Mouse (Mus musculus): ENCODE results near the gene Aicda. TPM values are rescaled to one million over a fixed set of nuclear protein-coding genes. Genes with fewer than 3 reads are reported as not detected.
"Not testable (repeated sequence)": the region's sequence is repeated elsewhere in the genome, so short reads cannot be mapped to it uniquely, and the experiment has no call there.

Gene Aicda
- polyA plus RNA-seq, 1 experiment from 2014 or later, result not detected

DNA sequence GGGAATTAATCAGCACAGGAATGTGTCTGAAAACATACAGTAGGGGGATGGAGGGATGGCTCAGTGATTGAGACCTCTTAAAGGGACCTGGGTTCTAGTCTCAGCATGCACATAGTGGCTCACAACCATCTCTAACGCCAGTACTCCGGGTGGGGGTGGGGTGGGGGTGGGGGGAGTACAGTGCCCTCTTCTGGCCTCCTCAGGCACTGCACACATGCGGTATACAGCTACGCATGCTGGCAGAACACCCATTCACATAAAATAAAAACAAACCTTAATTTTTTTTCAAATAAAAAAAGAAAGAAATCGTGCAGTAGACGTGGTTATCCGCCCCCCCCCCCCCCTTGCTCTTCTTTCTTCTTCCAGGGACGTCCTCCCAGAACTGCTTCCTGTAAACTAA, 30.3 kb upstream of the Aicda start:
- ATAC-seq (ENCODE audit: low FRiP score, low TSS enrichment), result no peak
- no peak overlapping the region for H3K4me3 ChIP-seq (ENCODE audit: low read length)
- H3K36me3 ChIP-seq (ENCODE audit: insufficient read depth, low read length), result no peaks in the 10 kb centered on the region
- H3K4me1 ChIP-seq (ENCODE audit: insufficient read depth, low read length), result no peaks in the 10 kb centered on the region
- H3K27ac ChIP-seq (ENCODE audit: low read length), result no peak overlapping the region
- no peak overlapping the region for H3K4me2 ChIP-seq (replicated peaks; ENCODE audit: low read depth, low read length)
- 86% methylated on average over 8 of the region's 8 CpGs for WGBS
- no peak overlapping the region for H3K9ac ChIP-seq (replicated peaks; ENCODE audit: low read length)
- no peaks in the 10 kb centered on the region for H3K27me3 ChIP-seq (ENCODE audit: insufficient read depth, low read length)
- no peaks in the 10 kb centered on the region for H3K9me3 ChIP-seq (ENCODE audit: low read length)

DNA sequence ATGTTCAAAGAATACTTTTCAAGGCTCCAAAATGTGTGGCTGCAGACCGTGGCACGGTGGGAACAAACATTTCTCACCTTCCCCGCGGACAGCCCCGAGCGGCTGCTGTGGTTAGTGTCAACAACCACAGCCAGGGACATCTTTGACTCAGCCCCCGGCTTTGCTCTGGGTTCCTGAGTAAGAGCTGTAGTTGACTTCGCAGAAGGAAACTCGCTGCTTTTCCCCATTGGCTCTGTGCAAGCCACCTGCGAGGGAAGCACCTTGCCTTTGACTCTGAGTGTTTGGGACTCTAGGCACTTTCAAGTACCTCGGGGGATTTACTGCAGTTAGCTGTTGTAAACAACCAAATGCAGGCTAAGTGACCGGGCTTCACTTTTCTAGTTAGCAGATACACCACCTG, 26.0 kb upstream of the Aicda start:
- H3K27me3 ChIP-seq (ENCODE audit: insufficient read depth, low read length), result no peaks in the 10 kb centered on the region
- no peak overlapping the region for H3K27ac ChIP-seq (ENCODE audit: low read length)
- H3K4me2 ChIP-seq (replicated peaks; ENCODE audit: low read depth, low read length), result no peak overlapping the region
- H3K36me3 ChIP-seq (ENCODE audit: insufficient read depth, low read length), result no peaks in the 10 kb centered on the region
- no peak for ATAC-seq (ENCODE audit: low FRiP score, low TSS enrichment)
- no peaks in the 10 kb centered on the region for H3K9me3 ChIP-seq (ENCODE audit: low read length)
- H3K4me3 ChIP-seq (ENCODE audit: low read length), result no peak overlapping the region
- no peak overlapping the region for H3K9ac ChIP-seq (replicated peaks; ENCODE audit: low read length)
- H3K4me1 ChIP-seq (ENCODE audit: insufficient read depth, low read length), result no peaks in the 10 kb centered on the region
- WGBS, result 32% methylated on average over 12 of the region's 12 CpGs

DNA sequence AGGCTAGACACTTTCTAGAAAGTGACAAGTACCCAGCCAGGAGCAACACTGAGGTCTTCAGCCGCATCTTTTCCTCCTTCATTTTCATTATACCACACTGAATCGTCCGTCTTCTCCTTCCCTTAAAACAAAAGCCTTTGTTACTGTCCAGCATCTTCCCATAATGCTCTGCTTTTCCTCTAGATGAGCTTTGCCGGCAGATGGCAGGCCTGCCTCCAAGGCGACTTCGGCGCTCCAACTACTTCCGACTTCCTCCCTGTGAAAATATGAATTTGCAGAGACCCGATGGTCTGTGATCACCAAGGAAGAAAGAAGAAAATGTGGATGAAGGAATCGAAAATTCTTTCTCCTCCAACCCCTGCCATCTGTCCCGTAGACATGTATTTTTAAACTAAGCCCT, 25.5 kb upstream of the Aicda start:
- H3K36me3 ChIP-seq (ENCODE audit: insufficient read depth, low read length), result no peaks in the 10 kb centered on the region
- 81% methylated on average over 11 of the region's 11 CpGs for WGBS
- no peak for ATAC-seq (ENCODE audit: low FRiP score, low TSS enrichment)

DNA sequence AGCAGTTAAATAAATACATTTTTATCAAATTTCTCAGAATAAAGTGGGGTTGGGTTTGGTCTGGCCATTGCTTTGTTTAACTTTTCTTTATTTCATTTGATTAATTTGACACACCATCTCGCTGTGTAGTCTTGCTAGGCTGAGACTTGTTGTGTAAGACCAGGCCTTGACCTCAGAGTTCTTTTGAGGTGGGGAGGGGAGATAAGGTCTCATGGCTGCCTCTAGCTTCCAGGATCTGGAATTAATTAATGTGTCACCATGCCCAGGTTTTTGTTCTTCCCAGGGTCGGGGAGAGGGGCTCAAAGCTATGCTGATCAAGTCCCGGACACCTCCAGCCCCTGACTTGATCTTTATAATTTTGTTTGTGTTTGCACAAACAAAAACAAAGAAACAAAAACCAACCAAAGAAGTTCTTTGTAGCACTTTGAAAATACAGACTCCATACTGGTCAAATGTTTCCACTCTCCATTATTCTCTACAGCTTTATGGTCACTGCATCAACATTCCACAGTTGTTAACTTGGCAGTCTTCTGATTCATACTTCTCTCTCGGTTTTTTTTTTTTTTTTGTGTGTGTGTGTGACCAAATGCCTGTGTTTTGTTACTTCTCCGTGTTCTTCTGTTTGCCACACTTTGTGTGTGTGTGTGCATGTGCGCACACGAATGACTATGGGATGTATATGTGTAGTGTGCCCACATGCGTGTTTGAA, 22.0 kb upstream of the Aicda start:
- H3K4me2 ChIP-seq (replicated peaks; ENCODE audit: low read depth, low read length), result no peak overlapping the region
- H3K27me3 ChIP-seq (ENCODE audit: insufficient read depth, low read length), result no peaks in the 10 kb centered on the region
- no peaks in the 10 kb centered on the region for H3K9me3 ChIP-seq (ENCODE audit: low read length)
- 0 out of 2 replicates have a peak overlapping the region, but pooled peaks have one; percentile 31 for H3K27ac ChIP-seq (ENCODE audit: low read length)
- ATAC-seq (ENCODE audit: low FRiP score, low TSS enrichment), result peak; percentile 59; the same call in 1 of the 2 replicates
- H3K36me3 ChIP-seq (ENCODE audit: insufficient read depth, low read length), result no peaks in the 10 kb centered on the region
- 64% methylated on average over 8 of the region's 8 CpGs for WGBS
- no peak overlapping the region for H3K4me3 ChIP-seq (ENCODE audit: low read length)
- H3K9ac ChIP-seq (replicated peaks; ENCODE audit: low read length), result no peak overlapping the region
- H3K4me1 ChIP-seq (ENCODE audit: insufficient read depth, low read length), result 0 out of 2 replicates have a peak, but pooled peaks cover 4% of the 10 kb centered on the region

More for the DNA sequence above, 25.5 kb upstream of the Aicda start:
- Histone ChIP-seq H3K4me2 (replicated peaks; ENCODE audit: low read depth, low read length) (no peak overlapping the region), H3K27ac (ENCODE audit: low read length) (no peak overlapping the region), H3K4me1 (ENCODE audit: insufficient read depth, low read length) (0 out of 2 replicates have a peak, but pooled peaks cover 3% of the 10 kb centered on the region), H3K9ac (replicated peaks; ENCODE audit: low read length) (no peak overlapping the region), H3K4me3 (ENCODE audit: low read length) (no peak overlapping the region), H3K27me3 (ENCODE audit: insufficient read depth, low read length) (no peaks in the 10 kb centered on the region), H3K9me3 (ENCODE audit: low read length) (no peaks in the 10 kb centered on the region)

DNA sequence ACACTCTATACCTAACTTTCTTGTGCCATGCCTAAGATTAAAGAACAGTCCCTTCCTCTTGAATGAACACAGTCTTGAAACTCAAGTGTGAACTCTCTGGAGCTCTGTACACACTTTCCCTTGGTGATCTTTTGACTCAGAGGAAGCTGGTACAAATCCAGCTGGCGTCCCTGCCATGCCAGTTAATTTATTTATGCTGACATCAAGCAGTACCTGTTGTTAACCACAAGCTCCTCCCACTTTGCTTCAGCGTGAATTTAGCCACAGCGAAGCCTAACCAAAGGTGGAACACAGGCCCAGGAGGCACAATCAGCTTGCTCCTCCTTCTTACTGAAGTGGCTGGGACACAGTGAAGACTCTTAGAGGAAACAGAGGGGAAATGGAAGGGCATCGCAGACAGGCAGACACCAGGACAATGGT, 20.7 kb upstream of the Aicda start:
- H3K4me1 ChIP-seq (ENCODE audit: insufficient read depth, low read length), result 0 out of 2 replicates have a peak, but pooled peaks cover 4% of the 10 kb centered on the region
- H3K27me3 ChIP-seq (ENCODE audit: insufficient read depth, low read length), result no peaks in the 10 kb centered on the region
- no peaks in the 10 kb centered on the region for H3K9me3 ChIP-seq (ENCODE audit: low read length)
- WGBS, result 14% methylated on average over 4 of the region's 4 CpGs
- H3K36me3 ChIP-seq (ENCODE audit: insufficient read depth, low read length), result no peaks in the 10 kb centered on the region
- H3K4me3 ChIP-seq (ENCODE audit: low read length), result peak overlapping the region; percentile 1; the same call in 1 of the 2 replicates
- H3K4me2 ChIP-seq (replicated peaks; ENCODE audit: low read depth, low read length), result peak overlapping the region; percentile 36
- no peak overlapping the region; the same call in 1 of the 2 replicates for H3K27ac ChIP-seq (ENCODE audit: low read length)
- peak overlapping the region; percentile 41; the same call in 1 of the 2 replicates for H3K9ac ChIP-seq (replicated peaks; ENCODE audit: low read length)
- peak; percentile 69 for ATAC-seq (ENCODE audit: low FRiP score, low TSS enrichment)

- WGBS, result 21% methylated on average over 3 of the region's 3 CpGs
- Histone ChIP-seq H3K4me1 (ENCODE audit: insufficient read depth, low read length) (0 out of 2 replicates have a peak, but pooled peaks cover 4% of the 10 kb centered on the region), H3K27ac (ENCODE audit: low read length) (no peak overlapping the region), H3K4me3 (ENCODE audit: low read length) (no peak overlapping the region), H3K36me3 (ENCODE audit: insufficient read depth, low read length) (no peaks in the 10 kb centered on the region), H3K4me2 (replicated peaks; ENCODE audit: low read depth, low read length) (no peak overlapping the region), H3K9ac (replicated peaks; ENCODE audit: low read length) (no peak overlapping the region), H3K27me3 (ENCODE audit: insufficient read depth, low read length) (no peaks in the 10 kb centered on the region), H3K9me3 (ENCODE audit: low read length) (0 out of 2 replicates have a peak, but pooled peaks cover 3% of the 10 kb centered on the region)
- ATAC-seq (ENCODE audit: low FRiP score, low TSS enrichment), result no peak
These were observed 19.6 kb upstream of the Aicda start for GRCm38 (mm10) chr6:122534032-122534431.

DNA sequence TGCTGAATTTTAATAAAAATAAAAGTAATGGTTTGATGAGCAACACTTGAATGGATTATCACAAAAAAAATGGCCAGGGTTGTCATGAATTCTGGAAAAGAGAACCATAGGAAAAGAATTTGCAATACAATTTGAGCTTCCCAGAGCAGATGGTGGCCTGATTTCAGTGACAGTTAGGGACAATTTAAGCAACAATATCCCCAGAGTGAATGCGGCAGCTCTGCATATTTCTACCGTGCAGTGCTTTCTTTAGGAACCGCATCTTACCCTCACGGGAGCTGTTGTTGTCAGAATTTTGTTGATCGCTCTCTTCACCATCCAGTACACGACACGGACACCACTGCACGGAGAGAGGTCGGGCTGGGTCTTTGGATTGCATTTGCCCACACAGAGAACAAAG, 14.0 kb upstream of the Aicda start:
- Histone ChIP-seq H3K27me3 (ENCODE audit: insufficient read depth, low read length) (no peaks in the 10 kb centered on the region), H3K9ac (replicated peaks; ENCODE audit: low read length) (no peak overlapping the region), H3K36me3 (ENCODE audit: insufficient read depth, low read length) (no peaks in the 10 kb centered on the region), H3K27ac (ENCODE audit: low read length) (no peak overlapping the region), H3K4me3 (ENCODE audit: low read length) (no peak overlapping the region), H3K4me2 (replicated peaks; ENCODE audit: low read depth, low read length) (no peak overlapping the region), H3K9me3 (ENCODE audit: low read length) (0 out of 2 replicates have a peak, but pooled peaks cover 3% of the 10 kb centered on the region), H3K4me1 (ENCODE audit: insufficient read depth, low read length) (no peaks in the 10 kb centered on the region)
- 84% methylated on average over 9 of the region's 9 CpGs for WGBS
- no peak for ATAC-seq (ENCODE audit: low FRiP score, low TSS enrichment)

- H3K9ac ChIP-seq (replicated peaks; ENCODE audit: low read length); ATAC-seq (ENCODE audit: low FRiP score, low TSS enrichment); H3K9me3 ChIP-seq (ENCODE audit: low read length); H3K27me3 ChIP-seq (ENCODE audit: insufficient read depth, low read length); H3K27ac ChIP-seq (ENCODE audit: low read length); H3K4me3 ChIP-seq (ENCODE audit: low read length); H3K4me2 ChIP-seq (replicated peaks; ENCODE audit: low read depth, low read length); H3K4me1 ChIP-seq (ENCODE audit: insufficient read depth, low read length); H3K36me3 ChIP-seq (ENCODE audit: insufficient read depth, low read length): not testable (repeated sequence)
- 78% methylated on average over 5 of the region's 5 CpGs for WGBS
These were observed 11.1 kb upstream of the Aicda start for GRCm38 (mm10) chr6:122542459-122542858.

DNA sequence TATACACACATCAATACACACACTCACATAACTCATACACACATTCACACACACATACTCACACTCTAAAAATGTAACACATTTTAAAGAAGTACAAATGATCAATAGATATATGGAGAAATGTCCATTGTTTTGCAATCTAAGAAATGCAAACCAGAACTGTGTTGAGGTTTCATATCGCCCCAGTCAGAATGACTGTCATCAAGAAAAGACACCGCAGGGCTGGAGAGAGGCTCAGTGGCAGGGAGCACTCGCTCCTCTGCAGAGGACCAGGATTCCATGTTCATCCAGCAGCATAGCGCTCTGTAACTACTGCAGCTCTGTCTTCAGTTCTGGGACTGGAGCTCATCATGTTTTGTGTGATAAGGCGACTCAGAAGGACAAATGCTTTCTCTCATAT, 10.0 kb upstream of the Aicda start:
- ATAC-seq (ENCODE audit: low FRiP score, low TSS enrichment), result no peak
- Histone ChIP-seq H3K27me3 (ENCODE audit: insufficient read depth, low read length) (no peaks in the 10 kb centered on the region), H3K4me3 (ENCODE audit: low read length) (no peak overlapping the region), H3K27ac (ENCODE audit: low read length) (no peak overlapping the region), H3K9ac (replicated peaks; ENCODE audit: low read length) (no peak overlapping the region), H3K36me3 (ENCODE audit: insufficient read depth, low read length) (no peaks in the 10 kb centered on the region), H3K4me1 (ENCODE audit: insufficient read depth, low read length) (no peaks in the 10 kb centered on the region), H3K9me3 (ENCODE audit: low read length) (no peaks in the 10 kb centered on the region), H3K4me2 (replicated peaks; ENCODE audit: low read depth, low read length) (no peak overlapping the region)
- 84% methylated on average over 5 of the region's 5 CpGs for WGBS

DNA sequence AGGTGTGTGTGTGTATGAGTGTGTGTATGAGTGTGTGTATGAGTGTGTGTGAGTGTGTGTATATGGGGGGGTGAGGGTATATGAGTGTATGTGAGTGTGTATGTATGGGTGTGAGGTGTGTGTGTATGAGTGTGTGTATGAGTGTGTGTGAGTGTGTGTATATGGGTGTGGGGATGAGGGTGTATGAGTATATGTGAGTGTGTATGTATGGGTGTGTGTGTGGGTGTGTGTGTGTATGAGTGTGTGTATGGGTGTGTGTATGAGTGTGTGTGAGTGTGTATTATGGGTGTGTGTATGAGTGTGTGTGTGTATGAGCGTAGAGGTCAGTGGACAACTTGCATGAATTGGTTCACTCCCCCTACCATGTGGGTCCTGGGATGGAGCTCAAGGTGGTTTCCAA, 8.9 kb upstream of the Aicda start:
- no peaks in the 10 kb centered on the region for H3K4me1 ChIP-seq (ENCODE audit: insufficient read depth, low read length)
- no peak overlapping the region for H3K4me3 ChIP-seq (ENCODE audit: low read length)
- no peak overlapping the region for H3K4me2 ChIP-seq (replicated peaks; ENCODE audit: low read depth, low read length)
- H3K27me3 ChIP-seq (ENCODE audit: insufficient read depth, low read length), result no peaks in the 10 kb centered on the region
- 83% methylated on average over 1 of the region's 1 CpGs for WGBS
- H3K9ac ChIP-seq (replicated peaks; ENCODE audit: low read length), result no peak overlapping the region
- no peaks in the 10 kb centered on the region for H3K36me3 ChIP-seq (ENCODE audit: insufficient read depth, low read length)
- no peak for ATAC-seq (ENCODE audit: low FRiP score, low TSS enrichment)
- H3K27ac ChIP-seq (ENCODE audit: low read length), result no peak overlapping the region
- no peaks in the 10 kb centered on the region for H3K9me3 ChIP-seq (ENCODE audit: low read length)

All from kidney, embryonic 16.5 days (tissue).